Mouse (Mus musculus): ENCODE measurements around the gene Hs1bp3. TPM values are rescaled to one million over a fixed set of nuclear protein-coding genes. Genes with fewer than 3 reads are reported as not detected.

Hs1bp3 gene
- polyA plus RNA-seq, 1 experiment from 2014 or later, result 5.4 TPM

- Histone ChIP-seq H3K4me2 (no peak overlapping the region), H3K9me3 (replicated peaks) (0 out of 2 replicates have a peak, but pooled peaks cover 3% of the 10 kb centered on the region), H3K4me1 (peaks cover 9% of the 10 kb centered on the region; the same call in 1 of the 2 replicates), H3K9ac (no peak overlapping the region), H3K4me3 (no peak overlapping the region), H3K27me3 (replicated peaks) (no peaks in the 10 kb centered on the region), H3K36me3 (no peaks in the 10 kb centered on the region), H3K27ac (no peak overlapping the region)
- WGBS (ENCODE audit: insufficient replicate concordance), result 86% methylated on average over 4 of the region's 4 CpGs
- no peak for ATAC-seq
Observed at GRCm38 (mm10) chr12:8355011-8355410, 41.8 kb downstream of the Hs1bp3 start.

- WGBS (ENCODE audit: insufficient replicate concordance), result 24% methylated on average over 5 of the region's 5 CpGs
- no peak overlapping the region for H3K4me2 ChIP-seq
- 0 out of 2 replicates have a peak, but pooled peaks cover 6% of the 10 kb centered on the region for H3K4me1 ChIP-seq
- peak overlapping the region; percentile 20; the same call in 1 of the 2 replicates for H3K27ac ChIP-seq
- H3K27me3 ChIP-seq (replicated peaks), result no peaks in the 10 kb centered on the region
- no peak overlapping the region for H3K9ac ChIP-seq
- 0 out of 2 replicates have a peak, but pooled peaks have one; percentile 21 for ATAC-seq
- H3K36me3 ChIP-seq, result no peaks in the 10 kb centered on the region
- H3K4me3 ChIP-seq, result no peak overlapping the region
- 0 out of 2 replicates have a peak, but pooled peaks cover 3% of the 10 kb centered on the region for H3K9me3 ChIP-seq (replicated peaks)
Observed at GRCm38 (mm10) chr12:8357449-8357848, 44.2 kb downstream of the Hs1bp3 start.

- 58% methylated on average over 5 of the region's 5 CpGs for WGBS (ENCODE audit: insufficient replicate concordance)
- no peak overlapping the region for H3K4me3 ChIP-seq
- H3K36me3 ChIP-seq, result no peaks in the 10 kb centered on the region
- 0 out of 2 replicates have a peak, but pooled peaks cover 6% of the 10 kb centered on the region for H3K4me1 ChIP-seq
- ATAC-seq, result no peak
- H3K4me2 ChIP-seq, result no peak overlapping the region
- H3K27ac ChIP-seq, result no peak overlapping the region
- H3K9me3 ChIP-seq (replicated peaks), result 0 out of 2 replicates have a peak, but pooled peaks cover 3% of the 10 kb centered on the region
- no peak overlapping the region for H3K9ac ChIP-seq
- H3K27me3 ChIP-seq (replicated peaks), result no peaks in the 10 kb centered on the region
Observed at GRCm38 (mm10) chr12:8358344-8358966, 45.2 kb downstream of the Hs1bp3 start.

- WGBS (ENCODE audit: insufficient replicate concordance), result 81% methylated on average over 3 of the region's 3 CpGs
- H3K4me3 ChIP-seq, result no peak overlapping the region
- H3K27me3 ChIP-seq (replicated peaks), result no peaks in the 10 kb centered on the region
- H3K27ac ChIP-seq, result no peak overlapping the region
- H3K9ac ChIP-seq, result no peak overlapping the region
- no peak overlapping the region for H3K4me2 ChIP-seq
- H3K4me1 ChIP-seq, result 0 out of 2 replicates have a peak, but pooled peaks cover 6% of the 10 kb centered on the region
- 0 out of 2 replicates have a peak, but pooled peaks cover 3% of the 10 kb centered on the region for H3K9me3 ChIP-seq (replicated peaks)
- H3K36me3 ChIP-seq, result no peaks in the 10 kb centered on the region
- ATAC-seq, result no peak
Observed at GRCm38 (mm10) chr12:8359418-8360112, 46.3 kb downstream of the Hs1bp3 start.

GRCm38 (mm10) chr12:8361866-8362265, 48.6 kb downstream of the Hs1bp3 start:
- whole genome bisulfite sequencing (ENCODE audit: insufficient replicate concordance), result 50% methylated on average over 5 of the region's 5 CpGs
- ATAC-seq, result no peak
- H3K27ac ChIP-seq, result no peak overlapping the region
- H3K9me3 ChIP-seq (replicated peaks), result no peaks in the 10 kb centered on the region
- no peak overlapping the region for H3K4me3 ChIP-seq
- H3K27me3 ChIP-seq (replicated peaks), result no peaks in the 10 kb centered on the region
- H3K4me1 ChIP-seq, result 0 out of 2 replicates have a peak, but pooled peaks cover 6% of the 10 kb centered on the region
- no peak overlapping the region for H3K4me2 ChIP-seq
- H3K9ac ChIP-seq, result no peak overlapping the region
- no peaks in the 10 kb centered on the region for H3K36me3 ChIP-seq

GRCm38 (mm10) chr12:8362400-8362799, 49.2 kb downstream of the Hs1bp3 start:
- Histone ChIP-seq H3K9ac (no peak overlapping the region), H3K4me2 (no peak overlapping the region), H3K9me3 (replicated peaks) (no peaks in the 10 kb centered on the region), H3K4me1 (0 out of 2 replicates have a peak, but pooled peaks cover 6% of the 10 kb centered on the region), H3K27me3 (replicated peaks) (no peaks in the 10 kb centered on the region), H3K27ac (no peak overlapping the region), H3K4me3 (no peak overlapping the region), H3K36me3 (no peaks in the 10 kb centered on the region)
- WGBS (ENCODE audit: insufficient replicate concordance), result 69% methylated on average over 7 of the region's 7 CpGs
- ATAC-seq, result no peak

GRCm38 (mm10) chr12:8364321-8364838, 51.1 kb downstream of the Hs1bp3 start:
- no peak overlapping the region for H3K4me3 ChIP-seq
- 67% methylated on average over 6 of the region's 6 CpGs for whole genome bisulfite sequencing (ENCODE audit: insufficient replicate concordance)
- H3K9ac ChIP-seq, result no peak overlapping the region
- no peaks in the 10 kb centered on the region for H3K27me3 ChIP-seq (replicated peaks)
- H3K4me1 ChIP-seq, result no peaks in the 10 kb centered on the region
- no peaks in the 10 kb centered on the region for H3K36me3 ChIP-seq
- H3K27ac ChIP-seq, result no peak overlapping the region
- H3K4me2 ChIP-seq, result no peak overlapping the region
- H3K9me3 ChIP-seq (replicated peaks), result no peaks in the 10 kb centered on the region
- no peak for ATAC-seq

GRCm38 (mm10) chr12:8365336-8365735, 52.1 kb downstream of the Hs1bp3 start:
- Histone ChIP-seq H3K36me3 (no peaks in the 10 kb centered on the region), H3K9ac (no peak overlapping the region), H3K4me3 (no peak overlapping the region), H3K9me3 (replicated peaks) (no peaks in the 10 kb centered on the region), H3K27ac (no peak overlapping the region), H3K4me1 (no peaks in the 10 kb centered on the region), H3K4me2 (no peak overlapping the region), H3K27me3 (replicated peaks) (no peaks in the 10 kb centered on the region)
- WGBS (ENCODE audit: insufficient replicate concordance), result 66% methylated on average over 7 of the region's 7 CpGs
- ATAC-seq, result no peak

- no peak overlapping the region for H3K4me3 ChIP-seq
- H3K36me3 ChIP-seq, result no peaks in the 10 kb centered on the region
- H3K27ac ChIP-seq, result no peak overlapping the region
- H3K27me3 ChIP-seq (replicated peaks), result no peaks in the 10 kb centered on the region
- no peak overlapping the region for H3K9ac ChIP-seq
- no peaks in the 10 kb centered on the region for H3K9me3 ChIP-seq (replicated peaks)
- 55% methylated on average over 5 of the region's 5 CpGs for WGBS (ENCODE audit: insufficient replicate concordance)
- H3K4me2 ChIP-seq, result no peak overlapping the region
- ATAC-seq, result no peak
- H3K4me1 ChIP-seq, result no peaks in the 10 kb centered on the region
Observed at GRCm38 (mm10) chr12:8365905-8366576, 52.8 kb downstream of the Hs1bp3 start.

GRCm38 (mm10) chr12:8366688-8367087, 53.5 kb downstream of the Hs1bp3 start:
- WGBS (ENCODE audit: insufficient replicate concordance), result 49% methylated on average over 3 of the region's 3 CpGs
- no peaks in the 10 kb centered on the region for H3K27me3 ChIP-seq (replicated peaks)
- no peaks in the 10 kb centered on the region for H3K9me3 ChIP-seq (replicated peaks)
- H3K27ac ChIP-seq, result no peak overlapping the region
- no peaks in the 10 kb centered on the region for H3K4me1 ChIP-seq
- no peaks in the 10 kb centered on the region for H3K36me3 ChIP-seq
- no peak overlapping the region for H3K9ac ChIP-seq
- no peak overlapping the region for H3K4me3 ChIP-seq
- ATAC-seq, result no peak
- no peak overlapping the region for H3K4me2 ChIP-seq

GRCm38 (mm10) chr12:8371746-8372510, 58.7 kb downstream of the Hs1bp3 start:
- ATAC-seq, result no peak
- no peaks in the 10 kb centered on the region for H3K27me3 ChIP-seq (replicated peaks)
- H3K9ac ChIP-seq, result no peak overlapping the region
- no peaks in the 10 kb centered on the region for H3K36me3 ChIP-seq
- no peak overlapping the region for H3K4me2 ChIP-seq
- H3K4me3 ChIP-seq, result no peak overlapping the region
- 41% methylated on average over 5 of the region's 5 CpGs for WGBS (ENCODE audit: insufficient replicate concordance)
- H3K27ac ChIP-seq, result no peak overlapping the region
- H3K9me3 ChIP-seq (replicated peaks), result no peaks in the 10 kb centered on the region
- no peaks in the 10 kb centered on the region for H3K4me1 ChIP-seq
